Mouse (Mus musculus) liver, postnatal 0 days (tissue): ENCODE measurements at regions not wholly inside any gene's neighbourhood (a gene's known extent, or its start where the extent isn't known, plus 50 kb on each side); places are given as distances from the start of the nearest gene placed in this dataset.

Source experiments
- CTCF ChIP-seq: sonication (generic); IDR thresholded peaks from 2 replicates; pipeline ENCODE4 v1.5.1; 2016; ENCODE audit warnings: antibody characterized with exemption, low read depth
- EP300 ChIP-seq: IDR thresholded peaks from 2 replicates; pipeline ENCODE4 v1.6.1; 2016; ENCODE audit warnings: antibody characterized with exemption, low read depth, mild to moderate bottlenecking

- no peak for TF ChIP-seq CTCF
- no peak for TF ChIP-seq EP300
These were observed 117.2 kb upstream of the Serpine2 start for GRCm38 (mm10) chr1:79978156-79978555.
